Mouse (Mus musculus) C2C12 (cell line): ENCODE results near the gene Robo1.

Experiments
- CTCF ChIP-seq: IDR thresholded peaks from one replicate; pipeline ENCODE4 v1.5.1; 2011; ENCODE audit not compliant: control insufficient read depth, insufficient read depth, insufficient read length
- MYOG ChIP-seq: IDR thresholded peaks from one replicate; pipeline ENCODE4 v1.6.1; 2011; ENCODE audit not compliant: control insufficient read depth, insufficient read length; ENCODE audit errors: extremely low read depth

DNA sequence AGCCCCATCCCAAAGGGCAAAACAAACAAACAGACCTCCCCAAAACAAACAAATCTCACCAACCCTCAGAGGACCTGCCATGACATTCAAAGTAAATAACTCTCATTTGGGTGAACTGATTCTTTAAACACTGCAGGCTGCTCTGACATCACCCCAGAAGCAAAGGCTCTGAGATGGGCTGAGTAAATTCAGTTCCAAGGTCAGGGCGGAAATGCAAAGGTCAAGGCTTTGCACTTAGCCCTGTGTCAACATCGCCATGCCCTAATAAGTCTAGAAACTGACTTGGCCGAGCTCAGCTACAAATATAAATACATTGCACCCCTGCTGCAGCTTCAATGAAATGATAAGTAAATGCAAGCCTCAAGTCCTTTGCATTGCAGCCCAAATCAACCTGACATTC lies 379.5 kb downstream of the Robo1 start:
- TF ChIP-seq CTCF = no peak
- TF ChIP-seq MYOG = no peak
